Mouse (Mus musculus): Measurements from ENCODE around the gene Negr1. TPM values are rescaled to one million over a fixed set of nuclear protein-coding genes. Genes with fewer than 3 reads are reported as not detected.

The Negr1 gene
- polyA plus RNA-seq, 1 experiment from 2014 or later = 1.9 TPM

GRCm38 (mm10) chr3:157321081-157321573 is 759.5 kb downstream of the Negr1 start:
- no peaks in the 10 kb centered on the region for H3K36me3 ChIP-seq (ENCODE audit: control insufficient read depth, insufficient read depth, low read length)
- H3K4me3 ChIP-seq (ENCODE audit: low read depth, low read length) = no peak overlapping the region
- no peak overlapping the region for H3K4me2 ChIP-seq (ENCODE audit: low read depth, severe bottlenecking)
- no peaks in the 10 kb centered on the region for H3K9me3 ChIP-seq (ENCODE audit: control insufficient read depth, low read length)
- 67% methylated on average over 1 of the region's 1 CpGs for WGBS
- no peak for DNase-seq (ENCODE audit: low spot score)
- H3K27me3 ChIP-seq (ENCODE audit: control insufficient read depth, insufficient read depth, low read length) = no peaks in the 10 kb centered on the region
- H3K27ac ChIP-seq (replicated peaks; ENCODE audit: low read depth, low read length) = no peak overlapping the region
- no peaks in the 10 kb centered on the region for H3K4me1 ChIP-seq (ENCODE audit: control insufficient read depth, insufficient read depth, low read length)
- ATAC-seq (ENCODE audit: insufficient number of reproducible peaks, low FRiP score, low TSS enrichment, low read depth) = no peak
- H3K9ac ChIP-seq (ENCODE audit: low read length) = no peak overlapping the region

- no peaks in the 10 kb centered on the region for H3K4me1 ChIP-seq (ENCODE audit: control insufficient read depth, insufficient read depth, low read length)
- ATAC-seq (ENCODE audit: insufficient number of reproducible peaks, low FRiP score, low TSS enrichment, low read depth) = no peak
- no peak for DNase-seq (ENCODE audit: low spot score)
- 46% methylated on average over 1 of the region's 1 CpGs for WGBS
- no peak overlapping the region for H3K9ac ChIP-seq (ENCODE audit: low read length)
- H3K4me2 ChIP-seq (ENCODE audit: low read depth, severe bottlenecking) = no peak overlapping the region
- no peaks in the 10 kb centered on the region for H3K36me3 ChIP-seq (ENCODE audit: control insufficient read depth, insufficient read depth, low read length)
- H3K27ac ChIP-seq (replicated peaks; ENCODE audit: low read depth, low read length) = no peak overlapping the region
- no peak overlapping the region for H3K4me3 ChIP-seq (ENCODE audit: low read depth, low read length)
- H3K9me3 ChIP-seq (ENCODE audit: control insufficient read depth, low read length) = no peaks in the 10 kb centered on the region
- H3K27me3 ChIP-seq (ENCODE audit: control insufficient read depth, insufficient read depth, low read length) = no peaks in the 10 kb centered on the region
Measured at GRCm38 (mm10) chr3:157321834-157322233, 760.2 kb downstream of the Negr1 start.

DNA sequence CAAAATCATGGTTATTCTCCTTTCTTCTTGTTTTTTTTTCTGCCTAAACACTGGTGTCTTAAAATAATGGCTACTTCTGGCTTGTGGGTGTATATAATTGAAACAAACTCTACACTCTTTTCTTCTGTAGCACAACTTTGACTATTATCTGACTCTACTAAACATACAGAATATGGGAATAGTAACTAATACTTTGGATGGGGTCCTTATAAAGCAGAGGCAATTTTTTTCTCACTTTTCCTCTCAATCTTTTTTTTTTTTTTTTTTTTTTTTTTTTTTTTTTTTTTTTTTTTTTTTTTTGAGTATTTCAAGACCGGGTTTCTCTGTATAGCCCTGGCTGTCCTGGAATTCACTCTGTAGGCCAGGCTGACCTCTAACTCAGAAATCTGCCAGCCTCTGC is 772.6 kb downstream of the Negr1 start:
- Histone ChIP-seq H3K4me3 (ENCODE audit: low read depth, low read length) (no peak overlapping the region), H3K27me3 (ENCODE audit: control insufficient read depth, insufficient read depth, low read length) (no peaks in the 10 kb centered on the region), H3K9ac (ENCODE audit: low read length) (no peak overlapping the region), H3K9me3 (ENCODE audit: control insufficient read depth, low read length) (no peaks in the 10 kb centered on the region), H3K27ac (replicated peaks; ENCODE audit: low read depth, low read length) (no peak overlapping the region), H3K36me3 (ENCODE audit: control insufficient read depth, insufficient read depth, low read length) (no peaks in the 10 kb centered on the region), H3K4me1 (ENCODE audit: control insufficient read depth, insufficient read depth, low read length) (no peaks in the 10 kb centered on the region), H3K4me2 (ENCODE audit: low read depth, severe bottlenecking) (no peak overlapping the region)
- WGBS = 67% methylated on average over 1 of the region's 1 CpGs
- no peak for DNase-seq (ENCODE audit: low spot score)
- no peak for ATAC-seq (ENCODE audit: insufficient number of reproducible peaks, low FRiP score, low TSS enrichment, low read depth)

GRCm38 (mm10) chr3:157349480-157349879 is 787.9 kb downstream of the Negr1 start:
- Histone ChIP-seq H3K4me1 (ENCODE audit: control insufficient read depth, insufficient read depth, low read length) (no peaks in the 10 kb centered on the region), H3K27me3 (ENCODE audit: control insufficient read depth, insufficient read depth, low read length) (no peaks in the 10 kb centered on the region), H3K9ac (ENCODE audit: low read length) (no peak overlapping the region), H3K27ac (replicated peaks; ENCODE audit: low read depth, low read length) (no peak overlapping the region), H3K36me3 (ENCODE audit: control insufficient read depth, insufficient read depth, low read length) (no peaks in the 10 kb centered on the region), H3K4me2 (ENCODE audit: low read depth, severe bottlenecking) (no peak overlapping the region), H3K9me3 (ENCODE audit: control insufficient read depth, low read length) (no peaks in the 10 kb centered on the region), H3K4me3 (ENCODE audit: low read depth, low read length) (no peak overlapping the region)
- no peak for DNase-seq (ENCODE audit: low spot score)
- ATAC-seq (ENCODE audit: insufficient number of reproducible peaks, low FRiP score, low TSS enrichment, low read depth) = no peak
- 76% methylated on average over 2 of the region's 2 CpGs for WGBS

- Histone ChIP-seq H3K36me3 (ENCODE audit: control insufficient read depth, insufficient read depth, low read length) (no peaks in the 10 kb centered on the region), H3K27ac (replicated peaks; ENCODE audit: low read depth, low read length) (no peak overlapping the region), H3K4me3 (ENCODE audit: low read depth, low read length) (no peak overlapping the region), H3K4me1 (ENCODE audit: control insufficient read depth, insufficient read depth, low read length) (no peaks in the 10 kb centered on the region), H3K9me3 (ENCODE audit: control insufficient read depth, low read length) (no peaks in the 10 kb centered on the region), H3K27me3 (ENCODE audit: control insufficient read depth, insufficient read depth, low read length) (no peaks in the 10 kb centered on the region), H3K9ac (ENCODE audit: low read length) (no peak overlapping the region), H3K4me2 (ENCODE audit: low read depth, severe bottlenecking) (no peak overlapping the region)
- WGBS = 57% methylated on average over 3 of the region's 3 CpGs
- DNase-seq (ENCODE audit: low spot score) (peak; percentile 31), ATAC-seq (ENCODE audit: insufficient number of reproducible peaks, low FRiP score, low TSS enrichment, low read depth) (peak; percentile 65; the same call in 1 of the 2 replicates)
Measured at GRCm38 (mm10) chr3:157358905-157359304, 797.3 kb downstream of the Negr1 start.

DNA sequence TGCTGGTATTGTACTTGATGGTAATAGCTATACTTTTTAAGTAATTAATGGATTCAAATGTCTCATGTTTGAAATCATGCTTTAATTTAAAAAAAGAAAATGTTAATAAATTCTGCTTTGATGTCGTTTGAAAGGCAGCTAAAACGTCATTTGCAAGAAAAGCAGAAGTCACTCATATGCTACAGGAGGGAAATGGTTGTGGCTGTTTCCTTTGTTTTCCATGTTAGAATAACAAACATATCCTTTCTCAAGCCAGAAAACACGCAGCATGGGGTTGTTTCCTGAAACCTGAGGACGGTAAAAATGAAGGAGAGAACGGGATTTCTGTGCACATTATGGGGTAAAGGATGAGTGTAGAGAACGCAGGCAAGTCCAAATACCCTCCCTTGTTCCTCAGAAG is 798.2 kb downstream of the Negr1 start:
- no peak for DNase-seq (ENCODE audit: low spot score)
- Histone ChIP-seq H3K9ac (ENCODE audit: low read length) (no peak overlapping the region), H3K4me1 (ENCODE audit: control insufficient read depth, insufficient read depth, low read length) (no peaks in the 10 kb centered on the region), H3K36me3 (ENCODE audit: control insufficient read depth, insufficient read depth, low read length) (no peaks in the 10 kb centered on the region), H3K4me2 (ENCODE audit: low read depth, severe bottlenecking) (no peak overlapping the region), H3K9me3 (ENCODE audit: control insufficient read depth, low read length) (no peaks in the 10 kb centered on the region), H3K27ac (replicated peaks; ENCODE audit: low read depth, low read length) (no peak overlapping the region), H3K4me3 (ENCODE audit: low read depth, low read length) (no peak overlapping the region), H3K27me3 (ENCODE audit: control insufficient read depth, insufficient read depth, low read length) (no peaks in the 10 kb centered on the region)
- WGBS = 85% methylated on average over 6 of the region's 6 CpGs
- no peak for ATAC-seq (ENCODE audit: insufficient number of reproducible peaks, low FRiP score, low TSS enrichment, low read depth)

Measured in limb, embryonic 11.5 days (tissue).